Mouse (Mus musculus): ENCODE data around the gene Ppp1r12b.

GRCm38 (mm10) chr1:134965430-134965829 lies 9.7 kb upstream of the Ppp1r12b start:
- TF ChIP-seq CTCF (IDR thresholded peaks at IDR 0.05; ENCODE audit: control insufficient read depth, insufficient read depth, low read length) = no peak
- TF ChIP-seq POLR2A (IDR thresholded peaks at IDR 0.05; ENCODE audit: borderline replicate concordance, control insufficient read depth, low read depth, low read length) = no peak

Data from bone marrow, adult 2 months (tissue).